Mouse (Mus musculus) forebrain, embryonic 10.5 days (tissue): ENCODE measurements around the gene Esr1. TPM values are rescaled to one million over a fixed set of nuclear protein-coding genes. Genes with fewer than 3 reads are reported as not detected.

Experiments
- DNase-seq: peaks from one replicate; pipeline ENCODE4 v3.0.0-alpha.2; 2017; ENCODE audit warnings: low spot score; ENCODE audit errors: extremely low spot score
- H3K27ac ChIP-seq: fragments of 300-500 bp; sonication (generic); 2 replicates; pipeline ENCODE4 v1.5.1; 2016; ENCODE audit warnings: mild to moderate bottlenecking
- H3K27me3 ChIP-seq: fragments of 300-500 bp; sonication (generic); 2 replicates; pipeline ENCODE4 v1.6.1; 2016; ENCODE audit warnings: mild to moderate bottlenecking; ENCODE audit not compliant: poor library complexity, severe bottlenecking
- H3K36me3 ChIP-seq: fragments of 300-500 bp; sonication (generic); replicated peaks from 2 replicates; pipeline ENCODE4 v1.6.1; 2016; ENCODE audit warnings: mild to moderate bottlenecking, moderate library complexity
- H3K4me1 ChIP-seq: fragments of 300-500 bp; sonication (generic); 2 replicates; pipeline ENCODE4 v1.6.1; 2016
- H3K4me3 ChIP-seq: fragments of 300-500 bp; sonication (generic); 2 replicates; pipeline ENCODE4 v1.5.1; 2016; ENCODE audit warnings: mild to moderate bottlenecking, moderate library complexity
- H3K9me3 ChIP-seq: fragments of 300-500 bp; sonication (generic); 2 replicates; pipeline ENCODE4 v1.6.1; 2016; ENCODE audit warnings: mild to moderate bottlenecking, moderate library complexity
- WGBS: fragments of 180-500 bp; shearing (Covaris S2); methylation state at CpG from one replicate; pipeline ENCODE4 v1.1.7; 2016; 5-methylcytosine and 5-hydroxymethylcytosine counted together
- polyA plus RNA-seq: library from polyadenylated mRNA; unstranded; fragments of >200 nt; fragmentation: Nextera tagmentation; extraction: Ambion mirVana; gene quantifications from 2 replicates; pipeline ENCODE4 v1.2.1, GENCODE M21; 2016

Esr1 gene
- polyA plus RNA-seq, 1 experiment from 2014 or later: not detected

DNA sequence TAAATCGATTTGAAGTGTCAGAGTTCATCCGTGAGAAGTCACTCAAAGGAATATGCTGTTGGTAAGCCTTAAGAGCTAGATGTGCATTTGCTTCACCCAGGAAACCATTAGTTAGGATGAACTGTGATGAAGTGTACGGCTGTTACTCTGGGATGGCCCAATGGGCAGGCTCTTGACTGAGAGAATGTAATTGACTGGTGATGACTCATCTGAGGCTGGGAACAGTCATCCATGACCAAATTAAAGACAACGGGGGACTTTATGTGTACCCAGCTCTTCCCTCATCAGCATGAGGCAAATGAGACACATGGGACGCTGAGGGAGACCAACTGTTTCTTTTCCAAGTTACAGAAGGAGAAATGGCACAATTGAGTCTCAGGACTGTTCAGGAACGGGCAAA lies 219.2 kb downstream of the Esr1 start:
- Histone ChIP-seq H3K4me1 (no peaks in the 10 kb centered on the region), H3K27ac (no peak overlapping the region), H3K36me3 (no peaks in the 10 kb centered on the region), H3K9me3 (no peaks in the 10 kb centered on the region), H3K27me3 (no peaks in the 10 kb centered on the region), H3K4me3 (no peak overlapping the region)
- DNase-seq: no peak
- WGBS: 92% methylated on average over 6 of the region's 6 CpGs

DNA sequence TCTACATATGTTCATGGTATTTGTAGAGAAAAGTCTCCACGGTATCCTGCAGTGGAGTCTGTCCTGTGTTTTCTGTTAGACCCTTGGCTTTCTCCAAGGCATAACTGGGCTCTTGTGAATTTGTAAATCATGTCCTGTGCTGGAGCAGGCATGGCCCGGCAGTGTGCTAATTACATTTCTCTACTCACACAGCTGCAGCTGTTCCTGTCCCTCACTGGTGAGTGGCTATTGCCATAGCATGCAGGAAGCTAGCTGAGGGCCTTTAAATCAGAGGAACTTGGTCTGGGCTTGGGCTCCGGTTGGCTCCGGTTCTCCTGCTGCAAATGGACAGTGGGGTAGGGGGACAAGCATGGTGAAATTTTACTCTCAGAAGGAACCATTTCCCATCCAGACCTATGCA lies 226.7 kb downstream of the Esr1 start:
- Histone ChIP-seq H3K36me3 (no peaks in the 10 kb centered on the region), H3K4me1 (no peaks in the 10 kb centered on the region), H3K4me3 (no peak overlapping the region), H3K27ac (no peak overlapping the region), H3K9me3 (no peaks in the 10 kb centered on the region), H3K27me3 (no peaks in the 10 kb centered on the region)
- DNase-seq: no peak
- WGBS: 91% methylated on average over 4 of the region's 4 CpGs

- no peaks in the 10 kb centered on the region for H3K36me3 ChIP-seq
- H3K4me1 ChIP-seq: no peaks in the 10 kb centered on the region
- DNase-seq: no peak
- no peaks in the 10 kb centered on the region for H3K9me3 ChIP-seq
- H3K27ac ChIP-seq: no peak overlapping the region
- H3K4me3 ChIP-seq: no peak overlapping the region
- no peaks in the 10 kb centered on the region for H3K27me3 ChIP-seq
Measured at GRCm38 (mm10) chr10:4841039-4841438, 229.6 kb downstream of the Esr1 start.

DNA sequence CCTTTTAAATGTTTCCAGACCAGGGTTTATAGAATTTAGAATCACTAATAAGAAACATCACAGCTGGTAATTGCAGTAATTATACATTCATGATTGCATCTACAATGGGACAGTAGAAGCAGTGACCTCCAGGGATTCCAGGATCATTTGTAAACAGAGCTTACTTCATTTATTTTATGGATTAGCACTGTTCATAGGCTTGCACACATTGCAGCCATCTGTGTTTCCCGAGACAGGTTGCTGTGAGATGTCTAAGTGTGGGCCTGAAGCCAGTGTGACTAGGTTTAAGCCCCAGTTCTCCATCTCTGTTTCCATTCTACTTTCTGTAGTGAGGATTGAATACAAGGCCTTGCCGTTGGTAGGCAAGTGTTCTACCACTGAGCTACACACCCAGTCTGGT lies 236.1 kb downstream of the Esr1 start:
- no peaks in the 10 kb centered on the region for H3K4me1 ChIP-seq
- 94% methylated on average over 2 of the region's 2 CpGs for WGBS
- H3K4me3 ChIP-seq: no peak overlapping the region
- no peak for DNase-seq
- H3K27me3 ChIP-seq: no peaks in the 10 kb centered on the region
- no peaks in the 10 kb centered on the region for H3K36me3 ChIP-seq
- no peak overlapping the region for H3K27ac ChIP-seq
- H3K9me3 ChIP-seq: no peaks in the 10 kb centered on the region

- 84% methylated on average over 3 of the region's 3 CpGs for WGBS
- H3K27me3 ChIP-seq: no peaks in the 10 kb centered on the region
Measured at GRCm38 (mm10) chr10:4849881-4850280, 238.5 kb downstream of the Esr1 start.

DNA sequence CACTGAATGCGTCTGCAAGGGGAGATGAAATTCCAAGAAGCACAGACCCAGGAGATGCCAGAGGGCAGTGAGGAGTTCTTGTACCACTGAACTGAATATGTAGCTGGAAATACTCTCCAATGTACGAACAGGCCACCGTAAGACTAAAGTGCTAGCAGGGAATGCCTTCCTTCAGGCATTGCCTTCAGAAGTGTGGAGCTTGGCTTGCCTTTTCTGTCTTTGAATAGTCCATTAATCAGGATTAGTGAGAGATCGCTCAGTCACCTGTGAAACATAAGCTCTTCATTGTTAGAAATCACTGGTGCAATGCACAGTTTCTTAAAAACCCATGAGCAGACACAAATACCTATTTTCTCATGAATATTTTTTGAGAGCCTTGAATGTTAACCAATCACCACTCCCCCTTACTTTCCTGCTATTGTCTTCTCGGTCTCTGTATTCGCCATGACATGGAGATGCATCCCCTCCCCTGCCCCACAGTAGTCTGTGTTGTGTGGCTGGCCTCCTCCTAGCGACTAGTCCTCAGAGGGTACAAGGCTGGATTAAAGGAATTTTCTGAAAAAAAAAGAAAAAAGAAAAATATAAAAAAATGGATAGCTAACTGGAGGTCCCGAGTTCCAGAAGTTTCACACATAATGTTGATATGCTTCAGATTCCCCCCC lies 263.8 kb downstream of the Esr1 start:
- Histone ChIP-seq H3K27me3 (no peaks in the 10 kb centered on the region), H3K36me3 (no peaks in the 10 kb centered on the region), H3K4me1 (peaks cover 20% of the 10 kb centered on the region), H3K27ac (no peak overlapping the region), H3K9me3 (0 out of 2 replicates have a peak, but pooled peaks cover 7% of the 10 kb centered on the region), H3K4me3 (no peak overlapping the region)
- WGBS: 18% methylated on average over 8 of the region's 8 CpGs
- peak; percentile 22 for DNase-seq

More at GRCm38 (mm10) chr10:4849881-4850280, 238.5 kb downstream of the Esr1 start:
- DNase-seq: no peak
- no peaks in the 10 kb centered on the region for H3K36me3 ChIP-seq
- H3K9me3 ChIP-seq: no peaks in the 10 kb centered on the region
- H3K4me1 ChIP-seq: no peaks in the 10 kb centered on the region
- H3K27ac ChIP-seq: no peak overlapping the region
- no peak overlapping the region for H3K4me3 ChIP-seq

- no peaks in the 10 kb centered on the region for H3K36me3 ChIP-seq
- H3K4me3 ChIP-seq: no peak overlapping the region
- H3K4me1 ChIP-seq: no peaks in the 10 kb centered on the region
- WGBS: 74% methylated on average over 1 of the region's 1 CpGs
- H3K9me3 ChIP-seq: 0 out of 2 replicates have a peak, but pooled peaks cover 7% of the 10 kb centered on the region
- no peak overlapping the region for H3K27ac ChIP-seq
- no peaks in the 10 kb centered on the region for H3K27me3 ChIP-seq
- no peak for DNase-seq
Measured at GRCm38 (mm10) chr10:4881391-4881790, 270.0 kb downstream of the Esr1 start.

DNA sequence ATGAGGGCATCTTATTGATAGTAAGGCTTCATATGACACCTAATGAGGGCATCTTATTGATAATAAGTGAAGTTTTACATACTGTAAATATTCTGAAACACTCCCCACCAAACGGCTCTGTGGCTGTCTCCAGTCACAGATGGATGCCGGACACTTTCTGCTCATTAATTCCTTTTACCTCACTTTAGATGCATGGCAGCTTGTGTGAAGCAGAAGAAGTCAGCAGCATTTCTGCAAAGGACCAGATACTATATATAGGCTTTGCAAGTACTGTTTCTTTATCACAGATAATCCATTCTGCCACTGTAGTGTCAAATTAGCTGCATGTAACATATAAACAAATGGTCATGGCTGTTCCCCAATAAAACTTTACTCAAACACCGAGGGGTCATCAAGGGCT lies 274.1 kb downstream of the Esr1 start:
- Histone ChIP-seq H3K4me1 (no peaks in the 10 kb centered on the region), H3K27ac (no peak overlapping the region), H3K27me3 (no peaks in the 10 kb centered on the region), H3K9me3 (no peaks in the 10 kb centered on the region), H3K36me3 (no peaks in the 10 kb centered on the region), H3K4me3 (no peak overlapping the region)
- 91% methylated on average over 3 of the region's 3 CpGs for WGBS
- DNase-seq: no peak

DNA sequence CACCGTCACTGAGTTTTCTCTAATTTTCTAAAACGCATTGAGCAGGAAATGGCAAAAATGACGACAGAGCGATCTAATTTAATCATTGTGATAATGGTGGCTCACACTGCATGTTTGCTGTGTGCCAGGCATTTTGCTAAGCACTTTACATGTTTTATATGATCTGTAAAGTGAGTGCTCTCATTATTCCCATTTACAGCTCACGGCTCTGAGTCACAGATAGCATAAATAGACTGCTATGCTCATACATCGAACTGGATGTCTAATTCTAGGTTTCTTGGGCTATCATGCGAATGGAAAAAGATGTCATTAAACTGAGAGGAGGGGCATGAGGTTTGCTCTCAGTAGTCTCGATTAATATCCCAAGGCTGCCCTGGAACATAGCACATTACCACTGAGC lies 274.6 kb downstream of the Esr1 start:
- no peaks in the 10 kb centered on the region for H3K9me3 ChIP-seq
- WGBS: 86% methylated on average over 8 of the region's 8 CpGs
- no peaks in the 10 kb centered on the region for H3K36me3 ChIP-seq
- H3K27ac ChIP-seq: no peak overlapping the region
- no peak for DNase-seq
- no peaks in the 10 kb centered on the region for H3K4me1 ChIP-seq
- H3K4me3 ChIP-seq: no peak overlapping the region
- H3K27me3 ChIP-seq: no peaks in the 10 kb centered on the region

DNA sequence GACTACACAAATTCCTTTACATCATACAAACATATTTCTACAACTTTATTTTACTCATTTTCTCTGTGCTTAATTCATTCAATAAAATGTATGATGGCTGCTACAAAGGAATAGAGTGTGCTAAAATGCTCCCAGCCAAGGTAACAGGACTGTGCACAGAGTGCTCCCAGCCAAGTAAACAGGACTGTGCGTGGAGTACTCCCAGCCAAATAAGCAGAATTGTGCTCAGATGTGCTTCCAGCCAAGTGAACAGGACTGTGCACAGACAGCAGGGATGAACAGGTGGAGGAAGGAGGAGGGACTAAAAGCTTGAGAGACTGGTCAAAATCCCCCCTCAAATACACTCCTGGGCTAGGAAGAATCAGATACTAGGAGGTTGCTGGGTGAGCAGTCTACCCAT lies 282.1 kb downstream of the Esr1 start:
- Histone ChIP-seq H3K27ac (no peak overlapping the region), H3K4me3 (no peak overlapping the region), H3K9me3 (no peaks in the 10 kb centered on the region), H3K4me1 (no peaks in the 10 kb centered on the region), H3K36me3 (no peaks in the 10 kb centered on the region), H3K27me3 (no peaks in the 10 kb centered on the region)
- no peak for DNase-seq
- WGBS: 44% methylated on average over 1 of the region's 1 CpGs

DNA sequence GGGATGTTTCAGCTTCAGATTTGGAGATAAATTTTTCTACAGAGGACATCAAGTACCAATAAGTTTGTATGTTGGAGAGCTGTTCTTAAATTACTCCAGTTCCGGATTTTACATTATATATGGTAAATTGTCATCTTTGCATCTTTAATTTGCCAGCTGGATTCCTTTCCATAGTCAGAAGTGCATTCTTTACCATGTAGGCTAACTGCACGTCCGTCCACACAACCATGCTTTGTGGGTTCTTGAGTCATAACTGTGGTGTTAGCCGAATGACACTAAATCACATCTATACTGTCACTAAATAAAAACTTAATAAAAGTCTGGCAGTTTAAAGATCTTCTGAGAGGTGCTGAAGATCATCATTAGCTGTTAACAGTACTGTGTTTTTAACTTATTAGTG lies 286.4 kb downstream of the Esr1 start:
- Histone ChIP-seq H3K9me3 (no peaks in the 10 kb centered on the region), H3K27ac (no peak overlapping the region), H3K4me3 (no peak overlapping the region), H3K36me3 (no peaks in the 10 kb centered on the region), H3K27me3 (no peaks in the 10 kb centered on the region), H3K4me1 (no peaks in the 10 kb centered on the region)
- DNase-seq: no peak
- WGBS: 92% methylated on average over 4 of the region's 4 CpGs

- Histone ChIP-seq H3K36me3 (no peaks in the 10 kb centered on the region), H3K4me3 (no peak overlapping the region), H3K27me3 (no peaks in the 10 kb centered on the region), H3K9me3 (no peaks in the 10 kb centered on the region), H3K27ac (no peak overlapping the region), H3K4me1 (no peaks in the 10 kb centered on the region)
- no peak for DNase-seq
- 84% methylated on average over 7 of the region's 7 CpGs for WGBS
Measured at GRCm38 (mm10) chr10:4900324-4900723, 288.9 kb downstream of the Esr1 start.

DNA sequence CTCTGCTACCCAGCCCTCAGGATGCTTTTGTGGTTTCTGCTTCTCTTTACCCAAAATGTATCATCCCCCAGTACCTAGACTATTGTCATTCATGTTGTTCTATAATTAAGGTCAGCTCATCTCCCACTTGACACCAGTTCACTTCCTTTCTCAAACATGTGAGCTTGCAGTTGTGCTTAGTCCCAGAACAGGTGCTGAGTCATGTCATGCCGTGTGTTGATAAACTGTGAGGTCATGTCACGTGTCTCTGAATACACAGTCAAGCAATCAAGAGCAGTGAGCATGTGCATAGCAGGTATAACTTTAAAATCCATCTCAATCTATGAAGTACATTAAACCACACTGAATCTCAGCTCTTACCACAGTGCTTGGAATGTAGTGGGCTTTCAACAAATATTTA lies 297.9 kb downstream of the Esr1 start:
- Histone ChIP-seq H3K27ac (no peak overlapping the region), H3K4me1 (no peaks in the 10 kb centered on the region), H3K4me3 (no peak overlapping the region), H3K9me3 (no peaks in the 10 kb centered on the region), H3K27me3 (no peaks in the 10 kb centered on the region), H3K36me3 (no peaks in the 10 kb centered on the region)
- DNase-seq: no peak
- WGBS: 89% methylated on average over 2 of the region's 2 CpGs

DNA sequence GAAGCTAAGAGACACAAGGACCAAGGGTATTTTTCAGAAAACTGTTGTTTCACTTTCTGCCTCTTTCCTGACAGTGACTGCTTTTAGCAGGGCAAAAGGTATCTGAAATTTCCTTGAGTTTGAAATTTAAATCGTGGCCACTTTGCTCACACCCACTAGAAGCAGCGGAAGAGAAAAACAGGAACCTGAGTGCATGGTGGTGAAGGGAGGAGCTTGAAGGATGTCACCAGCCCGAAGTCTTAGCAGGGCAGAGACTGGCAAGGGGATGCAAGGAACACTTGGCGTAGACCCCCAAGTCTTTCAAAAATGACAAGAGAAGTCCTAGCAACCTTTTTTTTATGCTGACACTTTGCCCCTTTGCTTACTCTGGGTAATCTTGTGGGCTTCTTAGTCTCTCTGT lies 299.1 kb downstream of the Esr1 start:
- no peaks in the 10 kb centered on the region for H3K36me3 ChIP-seq
- H3K4me1 ChIP-seq: no peaks in the 10 kb centered on the region
- H3K4me3 ChIP-seq: no peak overlapping the region
- H3K9me3 ChIP-seq: no peaks in the 10 kb centered on the region
- no peaks in the 10 kb centered on the region for H3K27me3 ChIP-seq
- no peak for DNase-seq
- H3K27ac ChIP-seq: no peak overlapping the region
- 90% methylated on average over 4 of the region's 4 CpGs for WGBS
